Mouse (Mus musculus) E14TG2a.4 (cell line): Measurements from ENCODE around the gene Dupd1.

Experiments
- CTCF ChIP-seq: conservative IDR thresholded peaks from 2 replicates; pipeline ENCODE4 v1.5.1; 2014; ENCODE audit warnings: low read length
- NANOG ChIP-seq: IDR thresholded peaks from 2 replicates; pipeline ENCODE4 v1.6.1; 2014; ENCODE audit warnings: borderline replicate concordance, low read length, mixed read lengths
- POU5F1 ChIP-seq: IDR thresholded peaks from 2 replicates; pipeline ENCODE4 v1.6.1; 2014; ENCODE audit warnings: low read length, borderline replicate concordance

DNA sequence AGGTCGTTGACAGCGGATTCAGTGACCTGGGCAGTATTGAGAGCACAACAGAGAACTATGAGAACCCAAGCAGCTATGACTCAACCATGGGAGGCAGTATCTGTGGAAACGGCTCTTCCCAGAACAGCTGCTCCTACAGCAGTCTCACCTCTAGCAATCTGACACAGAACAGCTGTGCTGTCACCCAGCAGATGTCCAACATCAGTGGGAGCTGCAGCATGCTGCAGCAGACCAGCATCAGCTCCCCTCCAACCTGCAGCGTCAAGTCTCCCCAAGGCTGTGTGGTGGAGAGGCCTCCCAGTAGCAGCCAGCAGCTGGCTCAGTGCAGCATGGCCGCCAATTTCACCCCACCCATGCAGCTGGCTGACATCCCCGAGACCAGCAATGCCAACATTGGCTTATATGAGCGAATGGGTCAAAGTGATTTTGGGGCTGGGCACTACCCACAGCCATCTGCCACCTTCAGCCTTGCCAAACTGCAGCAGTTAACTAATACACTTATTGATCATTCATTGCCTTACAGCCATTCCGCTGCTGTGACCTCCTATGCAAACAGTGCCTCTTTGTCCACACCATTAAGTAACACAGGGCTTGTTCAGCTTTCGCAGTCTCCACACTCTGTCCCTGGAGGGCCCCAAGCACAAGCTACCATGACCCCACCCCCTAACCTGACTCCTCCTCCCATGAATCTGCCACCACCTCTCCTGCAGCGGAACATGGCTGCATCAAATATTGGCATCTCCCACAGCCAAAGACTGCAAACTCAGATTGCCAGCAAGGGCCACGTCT is 44.5 kb downstream of the Dupd1 start:
- TF ChIP-seq CTCF (no peak), NANOG (no peak), POU5F1 (no peak)
